Mouse (Mus musculus): ENCODE data around the gene Blmh. TPM values are rescaled to one million over a fixed set of nuclear protein-coding genes. Genes with fewer than 3 reads are reported as not detected.

Gene Blmh
- polyA plus RNA-seq, 1 experiment from 2014 or later = 90.2 TPM

DNA sequence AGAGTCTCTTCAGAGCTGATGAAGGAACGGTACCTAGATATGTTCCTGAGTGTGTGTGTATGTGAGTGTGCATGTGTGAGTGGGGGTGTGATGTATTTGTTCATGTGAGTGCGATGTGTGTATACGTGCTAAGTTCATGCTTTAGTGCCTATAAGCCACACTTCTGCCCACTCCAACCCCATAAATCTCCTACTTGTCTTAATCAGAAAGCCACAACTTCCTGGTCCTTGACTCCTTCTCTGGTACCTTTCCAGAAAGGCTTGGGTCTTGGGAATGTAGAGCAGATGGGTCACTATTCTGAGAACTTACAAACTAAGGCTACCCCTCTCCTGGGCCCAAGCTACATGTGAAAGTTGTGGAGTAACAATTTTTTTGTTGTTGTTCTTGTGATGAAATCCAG, 25.9 kb upstream of the Blmh start:
- Histone ChIP-seq H3K9ac (replicated peaks; ENCODE audit: low read depth) (no peak overlapping the region), H3K4me3 (ENCODE audit: low read depth, low read length) (no peak overlapping the region), H3K36me3 (ENCODE audit: insufficient read depth, low read length) (no peaks in the 10 kb centered on the region), H3K9me3 (ENCODE audit: low read length) (no peaks in the 10 kb centered on the region), H3K27ac (ENCODE audit: low read length) (no peak overlapping the region), H3K4me2 (replicated peaks; ENCODE audit: low read depth, low read length) (no peak overlapping the region), H3K4me1 (ENCODE audit: insufficient read depth, low read depth, low read length) (peaks cover 6% of the 10 kb centered on the region; the same call in 1 of the 2 replicates), H3K27me3 (replicated peaks; ENCODE audit: insufficient read depth, low read length) (no peaks in the 10 kb centered on the region)
- 51% methylated on average over 3 of the region's 3 CpGs for WGBS
- TF ChIP-seq EP300 (IDR thresholded peaks at IDR 0.05) = no peak
- TF ChIP-seq CTCF (IDR thresholded peaks at IDR 0.05) = no peak
- ATAC-seq = no peak
- peak; percentile 62 for DNase-seq (ENCODE audit: low spot score)

DNA sequence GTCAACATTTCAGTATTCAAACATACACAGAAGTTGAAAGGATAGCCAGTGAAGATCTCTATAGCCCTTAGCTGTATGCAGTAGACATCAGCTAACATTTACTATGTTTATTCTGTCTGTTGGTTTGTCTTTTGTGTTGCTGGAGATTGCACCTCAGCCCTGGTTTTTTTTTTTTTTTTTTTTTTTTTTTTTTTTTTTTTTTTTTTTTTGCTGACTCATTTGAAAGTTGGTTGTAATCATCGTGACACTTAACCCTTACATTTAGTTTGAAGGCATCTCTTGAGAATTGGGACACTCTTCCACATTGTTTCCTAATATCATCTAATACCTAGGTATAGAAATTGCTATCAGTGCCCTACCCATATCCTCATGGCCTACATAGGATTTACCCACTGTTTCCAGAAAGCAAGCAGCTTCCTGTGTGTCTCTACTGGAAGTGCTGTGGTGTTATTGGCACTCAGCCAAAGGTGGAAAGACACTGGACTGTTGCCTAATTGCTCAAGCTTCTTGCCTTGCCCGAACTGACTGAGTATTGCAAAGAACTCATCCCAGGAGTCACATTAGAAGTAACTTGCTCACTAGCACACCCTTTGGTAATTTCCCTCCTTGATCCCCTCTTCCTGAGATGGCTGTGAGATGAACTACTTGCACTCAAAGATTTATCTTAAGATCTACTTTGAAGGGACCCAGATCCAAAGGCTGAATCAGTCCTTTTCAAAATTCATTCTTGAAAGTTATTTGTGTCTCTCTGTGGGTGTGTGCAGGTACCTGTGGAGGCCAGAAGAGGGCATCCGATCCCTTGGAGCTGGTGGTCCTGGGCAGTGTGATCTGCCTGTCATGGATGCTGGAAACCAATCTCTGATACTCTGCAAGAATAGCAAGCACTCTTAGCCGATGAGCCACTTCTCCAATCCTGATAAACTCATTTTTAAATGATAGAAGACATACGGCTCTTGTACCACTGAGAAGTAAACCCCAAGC, 24.6 kb upstream of the Blmh start:
- no peak overlapping the region for H3K27ac ChIP-seq (ENCODE audit: low read length)
- H3K4me1 ChIP-seq (ENCODE audit: insufficient read depth, low read depth, low read length) = peaks cover 6% of the 10 kb centered on the region; the same call in 1 of the 2 replicates
- no peak overlapping the region for H3K4me2 ChIP-seq (replicated peaks; ENCODE audit: low read depth, low read length)
- 48% methylated on average over 5 of the region's 5 CpGs for WGBS
- no peak for ATAC-seq
- peak; percentile 61 for TF ChIP-seq CTCF (IDR thresholded peaks at IDR 0.05)
- no peak for TF ChIP-seq EP300 (IDR thresholded peaks at IDR 0.05)
- DNase-seq (ENCODE audit: low spot score) = peak; percentile 78
- H3K9ac ChIP-seq (replicated peaks; ENCODE audit: low read depth) = no peak overlapping the region
- H3K4me3 ChIP-seq (ENCODE audit: low read depth, low read length) = no peak overlapping the region
- H3K27me3 ChIP-seq (replicated peaks; ENCODE audit: insufficient read depth, low read length) = no peaks in the 10 kb centered on the region
- H3K9me3 ChIP-seq (ENCODE audit: low read length) = no peaks in the 10 kb centered on the region
- H3K36me3 ChIP-seq (ENCODE audit: insufficient read depth, low read length) = no peaks in the 10 kb centered on the region

- Histone ChIP-seq H3K4me2 (replicated peaks; ENCODE audit: low read depth, low read length) (no peak within 1 kb of the TSS), H3K4me1 (ENCODE audit: insufficient read depth, low read depth, low read length) (peaks cover 6% of the 10 kb centered on the region; the same call in 1 of the 2 replicates), H3K9ac (replicated peaks; ENCODE audit: low read depth) (no peak within 1 kb of the TSS), H3K27ac (ENCODE audit: low read length) (no peak within 1 kb of the TSS), H3K36me3 (ENCODE audit: insufficient read depth, low read length) (no peaks in the 10 kb centered on the region), H3K9me3 (ENCODE audit: low read length) (no peaks in the 10 kb centered on the region), H3K27me3 (replicated peaks; ENCODE audit: insufficient read depth, low read length) (no peaks in the 10 kb centered on the region), H3K4me3 (ENCODE audit: low read depth, low read length) (no peak within 1 kb of the TSS)
- WGBS = 43% methylated on average over 7 of the region's 7 CpGs
- ATAC-seq (peak; percentile 42), DNase-seq (ENCODE audit: low spot score) (peak; percentile 69)
- TF ChIP-seq CTCF (IDR thresholded peaks at IDR 0.05) = no peak
- TF ChIP-seq EP300 (IDR thresholded peaks at IDR 0.05) = no peak
Measured at GRCm38 (mm10) chr11:76901579-76902361, 22.8 kb upstream of the Blmh start, which contains the start of gene Tmigd1. Tmigd1 (plus strand) TSS chr11:76902159.

- no peaks in the 10 kb centered on the region for H3K36me3 ChIP-seq (ENCODE audit: insufficient read depth, low read length)
- no peak overlapping the region for H3K27ac ChIP-seq (ENCODE audit: low read length)
- H3K4me3 ChIP-seq (ENCODE audit: low read depth, low read length) = no peak overlapping the region
- DNase-seq (ENCODE audit: low spot score) (no peak), ATAC-seq (no peak)
- WGBS = 82% methylated on average over 2 of the region's 2 CpGs
- H3K9me3 ChIP-seq (ENCODE audit: low read length) = no peaks in the 10 kb centered on the region
- no peak overlapping the region for H3K4me2 ChIP-seq (replicated peaks; ENCODE audit: low read depth, low read length)
- H3K9ac ChIP-seq (replicated peaks; ENCODE audit: low read depth) = no peak overlapping the region
- H3K27me3 ChIP-seq (replicated peaks; ENCODE audit: insufficient read depth, low read length) = no peaks in the 10 kb centered on the region
- TF ChIP-seq EP300 (IDR thresholded peaks at IDR 0.05) (no peak), CTCF (IDR thresholded peaks at IDR 0.05) (no peak)
- H3K4me1 ChIP-seq (ENCODE audit: insufficient read depth, low read depth, low read length) = no peaks in the 10 kb centered on the region; the same call in 1 of the 2 replicates
Measured at GRCm38 (mm10) chr11:76904340-76904739, 20.3 kb upstream of the Blmh start.

- Histone ChIP-seq H3K4me2 (replicated peaks; ENCODE audit: low read depth, low read length) (no peak overlapping the region), H3K9me3 (ENCODE audit: low read length) (no peaks in the 10 kb centered on the region), H3K36me3 (ENCODE audit: insufficient read depth, low read length) (no peaks in the 10 kb centered on the region), H3K27me3 (replicated peaks; ENCODE audit: insufficient read depth, low read length) (no peaks in the 10 kb centered on the region), H3K4me1 (ENCODE audit: insufficient read depth, low read depth, low read length) (no peaks in the 10 kb centered on the region), H3K4me3 (ENCODE audit: low read depth, low read length) (no peak overlapping the region), H3K9ac (replicated peaks; ENCODE audit: low read depth) (no peak overlapping the region), H3K27ac (ENCODE audit: low read length) (no peak overlapping the region)
- ATAC-seq = no peak
- no peak for TF ChIP-seq CTCF (IDR thresholded peaks at IDR 0.05)
- TF ChIP-seq EP300 (IDR thresholded peaks at IDR 0.05) = no peak
- DNase-seq (ENCODE audit: low spot score) = no peak
- 85% methylated on average over 7 of the region's 7 CpGs for WGBS
Measured at GRCm38 (mm10) chr11:76908651-76909050, 16.0 kb upstream of the Blmh start.
